Mouse (Mus musculus): ENCODE measurements around the gene Olfr94.
A peak's percentile ranks its signal among the peaks of the same experiment; 100 is the strongest.
"Not testable (repeated sequence)": the region's sequence is repeated elsewhere in the genome, so short reads cannot be mapped to it uniquely, and the experiment has no call there.

The Olfr94 gene

GRCm38 (mm10) chr17:37200894-37201293, at the start of gene Olfr94:
TSS of gene Olfr94 (minus strand) at chr17:37200994.
- no peak for DNase-seq

DNA sequence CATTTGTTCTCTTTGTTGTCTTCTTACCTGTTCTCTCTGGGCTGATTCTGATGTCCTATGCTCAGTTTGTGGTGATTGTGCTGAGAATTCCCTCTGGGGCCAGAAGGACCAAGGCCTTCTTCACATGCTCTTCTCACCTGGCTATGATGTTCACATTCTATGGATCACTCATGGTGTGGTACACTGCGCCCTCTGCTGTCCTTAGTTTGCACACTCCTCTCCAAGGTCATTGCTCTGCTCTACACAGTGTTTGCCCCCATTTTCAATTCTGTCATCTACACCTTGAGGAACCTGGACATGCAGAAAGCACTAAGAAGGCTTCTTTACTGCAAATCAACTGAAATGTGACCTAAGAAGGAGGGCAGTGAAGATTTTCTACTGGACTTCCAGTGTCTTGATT, 49.8 kb upstream of the Olfr94 start:
- peak; percentile 40 for DNase-seq

GRCm38 (mm10) chr17:37249460-37249859, 48.7 kb upstream of the Olfr94 start:
- DNase-seq: no peak

DNA sequence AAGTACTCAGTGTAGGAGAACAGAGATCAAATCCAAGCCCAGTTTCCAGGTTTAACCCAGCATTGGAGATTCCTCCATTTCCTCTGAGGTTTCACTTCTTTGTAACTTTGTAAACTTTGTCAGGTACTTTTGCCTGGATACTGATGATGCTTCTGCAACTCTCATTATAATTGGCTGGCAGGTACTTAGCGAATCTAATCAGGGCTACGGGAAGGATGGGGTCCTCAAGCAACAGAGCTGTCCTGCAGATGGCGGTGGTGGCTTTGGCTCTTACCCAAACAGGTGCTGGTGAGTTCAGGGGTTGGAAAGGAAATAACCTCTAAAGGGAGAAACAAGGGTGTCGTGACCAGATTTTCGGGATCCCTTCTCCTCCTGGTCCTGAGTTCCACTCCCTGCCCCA, 45.9 kb upstream of the Olfr94 start:
- peak; percentile 67 for DNase-seq

DNA sequence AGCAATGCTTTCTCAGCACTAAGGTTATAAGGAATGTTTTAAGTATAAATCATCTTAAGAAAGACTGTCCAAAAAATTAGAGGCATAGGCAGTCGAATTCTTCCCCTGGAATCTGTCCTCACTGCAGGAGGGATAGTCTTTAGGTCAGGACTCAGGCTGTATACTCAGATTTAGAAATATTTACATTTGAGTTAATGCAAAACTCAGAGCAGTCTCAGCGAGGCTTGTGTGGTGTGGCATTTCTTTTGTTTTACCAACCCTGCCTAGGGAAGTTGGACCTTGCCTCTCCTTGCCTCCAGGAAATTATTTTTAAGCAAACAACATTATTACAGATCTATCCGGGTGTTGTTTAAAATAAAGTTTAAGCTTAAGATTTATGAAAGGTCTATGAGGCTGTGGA, 41.4 kb upstream of the Olfr94 start:
- no peak for DNase-seq

DNA sequence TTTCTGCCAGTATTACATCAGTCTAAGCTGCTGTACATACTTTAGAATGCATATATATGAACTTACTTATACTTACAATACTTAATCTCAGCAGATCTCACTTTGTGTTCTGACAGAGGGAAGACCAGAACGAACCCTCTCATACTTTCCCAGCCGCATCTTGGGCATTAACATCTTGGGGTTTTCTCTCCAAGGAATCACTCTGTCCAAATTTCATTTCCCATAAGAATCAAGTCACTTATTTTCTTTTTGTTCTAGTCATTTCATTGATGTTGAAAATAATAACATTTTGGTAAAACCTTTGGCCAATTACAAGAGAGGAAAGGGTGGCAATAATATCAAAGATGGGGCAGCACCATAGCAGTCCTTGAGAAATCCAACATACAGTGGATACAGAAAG, 36.4 kb upstream of the Olfr94 start, which contains the start of gene Olfr97:
Olfr97 (minus strand) TSS at position 101 of the 400 bp plus-strand sequence.
- not testable (repeated sequence) for DNase-seq

GRCm38 (mm10) chr17:37221879-37222278, 21.1 kb upstream of the Olfr94 start:
- DNase-seq: no peak

GRCm38 (mm10) chr17:37219846-37220245, 19.1 kb upstream of the Olfr94 start, which contains the start of gene Olfr96:
TSS of gene Olfr96 (plus strand) at chr17:37220146.
- no peak for DNase-seq

- no peak for DNase-seq
These were observed 17.7 kb upstream of the Olfr94 start for GRCm38 (mm10) chr17:37218486-37218885.

DNA sequence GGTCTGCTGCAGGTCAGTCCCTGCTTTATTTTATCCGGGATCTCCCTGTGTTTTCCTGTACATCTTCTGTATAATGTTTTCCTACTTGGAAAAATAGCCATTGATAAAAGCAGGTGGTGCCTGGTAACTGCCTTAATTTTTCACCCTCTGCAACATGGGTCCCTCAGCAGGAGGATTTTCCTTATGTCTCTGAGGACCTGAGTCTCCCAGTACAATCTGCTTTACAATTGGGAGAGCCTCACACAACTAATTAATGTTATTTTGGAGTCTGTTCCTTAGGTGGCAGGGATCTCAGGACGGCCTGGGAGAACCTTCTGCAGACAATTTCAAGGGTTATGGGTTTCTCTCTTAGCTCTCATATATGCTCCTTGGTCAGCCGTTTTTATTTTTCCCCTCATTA, 12.2 kb upstream of the Olfr94 start, which contains the start of gene Olfr95:
Olfr95 (minus strand) TSS at position 101 of the 400 bp plus-strand sequence.
- no peak for DNase-seq

GRCm38 (mm10) chr17:37210884-37211768, 10.3 kb upstream of the Olfr94 start:
- DNase-seq: no peak

- no peak for DNase-seq
These were observed 3.1 kb upstream of the Olfr94 start for GRCm38 (mm10) chr17:37203917-37204236.

GRCm38 (mm10) chr17:37203206-37203916, 2.6 kb upstream of the Olfr94 start:
- peak; percentile 61 for DNase-seq

DNA sequence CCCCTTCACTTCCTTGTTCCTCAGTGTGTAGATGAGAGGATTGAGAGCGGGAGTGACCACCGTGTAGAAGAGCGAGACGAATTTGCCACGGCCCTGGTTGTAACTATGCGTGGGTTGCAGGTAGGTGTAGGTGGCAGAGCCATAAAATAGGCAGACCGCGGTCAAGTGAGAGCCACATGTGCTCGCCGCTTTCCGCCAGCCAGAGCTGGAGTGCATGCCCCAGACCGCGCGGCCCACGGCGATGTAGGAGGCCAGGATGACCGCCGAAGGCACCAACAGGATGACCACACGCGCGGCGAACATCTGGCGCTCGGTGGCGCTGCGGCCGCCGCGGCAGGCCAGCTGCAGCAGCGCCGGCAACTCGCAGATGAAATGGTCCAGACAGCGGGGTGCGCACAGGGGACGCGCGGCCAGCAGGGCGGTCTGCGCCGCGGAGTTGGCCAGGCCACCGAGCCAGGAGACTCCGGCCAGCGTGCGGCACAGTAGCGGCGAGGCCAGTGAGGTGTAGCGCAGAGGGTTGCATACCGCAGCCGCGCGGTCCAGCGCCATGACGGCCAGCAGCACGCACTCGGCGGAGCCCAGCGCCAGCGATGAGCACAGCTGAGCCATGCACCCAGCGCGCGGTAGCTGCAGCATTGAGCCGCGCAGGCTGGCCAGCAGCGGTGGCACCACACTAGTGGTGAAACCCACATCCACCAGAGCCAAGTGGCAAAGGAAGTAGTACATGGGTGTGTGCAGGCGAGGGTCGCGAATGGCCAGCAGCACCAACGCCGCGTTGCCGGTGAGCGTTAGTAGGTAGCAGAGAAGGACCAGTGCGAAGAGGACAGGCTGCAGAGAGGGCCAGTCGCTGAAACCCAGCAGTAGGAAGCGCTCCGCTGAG, 3.7 kb downstream of the Olfr94 start:
- no peak for DNase-seq

GRCm38 (mm10) chr17:37194782-37195181, 6.0 kb downstream of the Olfr94 start:
- no peak for DNase-seq

- no peak for DNase-seq
These were observed 7.1 kb downstream of the Olfr94 start, which contains the start of gene Ubd for GRCm38 (mm10) chr17:37193656-37194055. TSS of gene Ubd (plus strand) at chr17:37193892.

DNA sequence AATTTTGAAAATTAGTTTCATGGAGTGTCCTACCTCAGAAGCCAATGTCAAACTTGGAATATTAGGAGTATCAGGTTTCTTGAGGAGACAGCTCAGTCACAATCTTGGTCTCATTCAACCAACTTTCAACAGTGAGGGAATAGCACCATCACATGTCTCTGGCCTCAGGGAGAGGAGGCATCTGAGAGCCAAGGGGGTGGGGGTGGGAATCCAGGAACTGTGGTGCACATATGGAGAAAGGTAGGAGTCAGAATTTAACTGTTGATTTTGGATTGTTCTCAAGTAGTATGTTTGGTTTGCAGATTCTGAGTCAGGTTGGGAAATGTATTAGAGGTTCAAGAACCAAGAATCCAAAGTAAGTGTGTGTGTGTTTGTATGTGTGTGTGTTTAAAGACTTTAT, 7.8 kb downstream of the Olfr94 start:
- no peak for DNase-seq

DNA sequence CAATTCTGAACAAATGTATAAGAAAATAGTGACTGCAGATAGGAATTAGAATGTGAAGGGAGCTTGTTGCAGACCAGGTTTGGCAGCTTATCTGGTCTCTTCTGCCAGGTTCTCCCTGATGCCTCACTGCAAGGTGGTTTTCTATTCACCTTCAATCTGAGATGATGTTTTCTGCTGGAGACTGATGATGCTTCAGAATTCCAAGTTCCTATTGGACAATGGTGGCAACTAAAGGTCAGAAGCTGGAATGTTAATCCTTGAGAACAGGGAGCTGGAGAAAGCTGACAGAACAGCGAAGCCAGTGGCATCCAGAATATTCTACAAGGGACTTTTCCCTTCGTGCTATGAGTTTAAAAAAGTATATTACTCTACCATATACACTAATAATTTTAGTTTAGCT, 10.1 kb downstream of the Olfr94 start:
- no peak for DNase-seq

DNA sequence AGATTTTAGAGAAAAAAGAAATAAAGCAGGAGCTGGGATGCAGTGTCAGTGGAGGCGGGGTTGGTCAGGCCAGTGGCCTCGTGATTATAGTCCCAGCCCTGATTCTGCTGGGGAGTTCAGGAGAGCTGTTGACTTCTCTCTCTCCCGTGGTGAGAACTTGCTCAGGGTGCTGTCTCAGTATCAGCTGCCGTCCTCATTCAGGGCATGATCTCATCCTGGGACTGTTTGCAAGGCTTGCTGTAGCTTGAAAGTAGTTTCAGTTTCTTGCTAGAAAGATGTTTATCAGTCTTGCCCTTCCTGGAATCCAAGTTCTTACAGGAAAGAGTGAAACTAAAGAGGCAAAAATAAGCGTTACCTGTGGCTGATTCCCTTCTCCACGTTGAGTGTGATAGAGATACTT, 15.3 kb downstream of the Olfr94 start:
- DNase-seq: no peak

- DNase-seq: no peak
These were observed 39.4 kb downstream of the Olfr94 start, which contains the start of gene Olfr93 for GRCm38 (mm10) chr17:37161394-37161793. TSS of gene Olfr93 (minus strand) at chr17:37161494.
